Mouse (Mus musculus): ENCODE measurements around the gene Map3k13. TPM values are rescaled to one million over a fixed set of nuclear protein-coding genes. Genes with fewer than 3 reads are reported as not detected.

Map3k13 gene
- total and polyA plus RNA-seq, 3 experiments, result 0.62 to 0.97 (median 0.96) TPM

DNA sequence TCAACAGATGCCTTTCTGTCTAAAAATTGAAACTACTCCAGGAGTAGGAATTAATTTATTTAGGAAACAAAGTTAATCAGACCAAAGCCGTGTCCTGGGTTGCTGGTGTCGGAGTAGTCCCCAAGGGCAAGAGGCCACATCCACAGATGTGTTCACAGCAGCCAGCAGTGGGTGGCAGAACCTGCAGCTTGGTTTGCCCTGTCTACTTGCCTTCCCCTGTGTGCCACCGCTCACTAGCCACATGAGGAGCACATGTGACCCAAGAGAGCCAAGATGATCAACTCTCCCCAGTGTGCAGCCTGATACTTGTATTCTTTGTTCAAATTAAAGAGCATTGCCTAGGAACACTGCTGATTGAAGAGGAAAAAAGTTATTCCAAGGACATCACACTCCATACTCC lies 54.3 kb downstream of the Map3k13 start:
- Histone ChIP-seq H3K4me3 (no peak overlapping the region), H3K4me1 (ENCODE audit: control insufficient read depth, insufficient read depth, low read length) (peaks cover 1% of the 10 kb centered on the region; the same call in 1 of the 2 replicates), H3K9ac (ENCODE audit: low read depth, low read length) (no peak overlapping the region), H3K27ac (no peak overlapping the region), H3K79me2 (replicated peaks; ENCODE audit: control insufficient read depth, insufficient read depth, low read length) (no peaks in the 10 kb centered on the region), H3K27me3 (ENCODE audit: control insufficient read depth, insufficient read depth, low read length) (no peaks in the 10 kb centered on the region), H3K36me3 (ENCODE audit: control insufficient read depth, insufficient read depth, low read length) (no peaks in the 10 kb centered on the region)
- DNase-seq, result no peak
- TF ChIP-seq POLR2A (IDR thresholded peaks at IDR 0.05; ENCODE audit: insufficient read depth, low read depth, low read length) (no peak), EP300 (IDR thresholded peaks at IDR 0.05; ENCODE audit: insufficient read depth, low read depth, low read length) (no peak), CTCF (IDR thresholded peaks at IDR 0.05) (no peak)
- WGBS, result 73% methylated on average over 3 of the region's 3 CpGs
- intact Hi-C loops (cut with DNase I), result no loop called here

- Histone ChIP-seq H3K27me3 (ENCODE audit: control insufficient read depth, insufficient read depth, low read length) (no peaks in the 10 kb centered on the region), H3K79me2 (replicated peaks; ENCODE audit: control insufficient read depth, insufficient read depth, low read length) (no peaks in the 10 kb centered on the region), H3K36me3 (ENCODE audit: control insufficient read depth, insufficient read depth, low read length) (no peaks in the 10 kb centered on the region), H3K27ac (no peak overlapping the region), H3K4me3 (no peak overlapping the region), H3K9ac (ENCODE audit: low read depth, low read length) (no peak overlapping the region), H3K4me1 (ENCODE audit: control insufficient read depth, insufficient read depth, low read length) (peaks cover 1% of the 10 kb centered on the region; the same call in 1 of the 2 replicates)
- TF ChIP-seq CTCF (IDR thresholded peaks at IDR 0.05) (no peak), POLR2A (IDR thresholded peaks at IDR 0.05; ENCODE audit: insufficient read depth, low read depth, low read length) (no peak), EP300 (IDR thresholded peaks at IDR 0.05; ENCODE audit: insufficient read depth, low read depth, low read length) (no peak)
- 80% methylated on average over 4 of the region's 4 CpGs for WGBS
- DNase-seq, result no peak
- intact Hi-C loops (cut with DNase I), result no loop called here
Measured at GRCm38 (mm10) chr16:21848847-21849246, 54.7 kb downstream of the Map3k13 start.

DNA sequence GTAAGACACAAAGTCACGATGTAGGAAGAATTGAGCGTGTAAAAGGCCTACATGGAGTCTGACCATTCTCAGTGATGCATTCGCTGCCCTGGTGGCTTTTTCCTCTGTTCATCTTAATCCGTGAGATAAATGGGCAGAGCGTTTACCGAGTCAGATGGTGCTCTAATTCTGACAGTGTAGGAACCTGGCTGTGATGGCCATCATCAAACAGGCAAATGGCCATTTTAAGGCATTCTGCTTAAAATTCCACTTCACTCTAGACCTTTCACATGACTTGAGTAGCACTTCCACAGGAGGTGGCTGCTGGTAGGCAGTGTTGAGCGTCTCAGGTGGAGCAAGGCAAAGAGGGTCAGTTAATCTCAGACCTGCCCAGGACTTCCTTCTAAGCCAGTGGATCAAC lies 58.2 kb downstream of the Map3k13 start:
- H3K79me2 ChIP-seq (replicated peaks; ENCODE audit: control insufficient read depth, insufficient read depth, low read length), result no peaks in the 10 kb centered on the region
- TF ChIP-seq POLR2A (IDR thresholded peaks at IDR 0.05; ENCODE audit: insufficient read depth, low read depth, low read length) (no peak), CTCF (IDR thresholded peaks at IDR 0.05) (no peak), EP300 (IDR thresholded peaks at IDR 0.05; ENCODE audit: insufficient read depth, low read depth, low read length) (no peak)
- intact Hi-C loops (cut with DNase I), result no loop called here
- no peak overlapping the region for H3K27ac ChIP-seq
- H3K9ac ChIP-seq (ENCODE audit: low read depth, low read length), result no peak overlapping the region
- DNase-seq, result no peak
- H3K4me1 ChIP-seq (ENCODE audit: control insufficient read depth, insufficient read depth, low read length), result no peaks in the 10 kb centered on the region
- H3K4me3 ChIP-seq, result no peak overlapping the region
- H3K36me3 ChIP-seq (ENCODE audit: control insufficient read depth, insufficient read depth, low read length), result no peaks in the 10 kb centered on the region
- no peaks in the 10 kb centered on the region for H3K27me3 ChIP-seq (ENCODE audit: control insufficient read depth, insufficient read depth, low read length)
- WGBS, result 90% methylated on average over 7 of the region's 7 CpGs

- H3K27ac ChIP-seq, result no peak overlapping the region
- no peak for TF ChIP-seq POLR2A (IDR thresholded peaks at IDR 0.05; ENCODE audit: insufficient read depth, low read depth, low read length)
- TF ChIP-seq CTCF (IDR thresholded peaks at IDR 0.05), result no peak
- TF ChIP-seq EP300 (IDR thresholded peaks at IDR 0.05; ENCODE audit: insufficient read depth, low read depth, low read length), result no peak
- no peak for DNase-seq
- no peak overlapping the region for H3K9ac ChIP-seq (ENCODE audit: low read depth, low read length)
- no peaks in the 10 kb centered on the region for H3K36me3 ChIP-seq (ENCODE audit: control insufficient read depth, insufficient read depth, low read length)
- H3K79me2 ChIP-seq (replicated peaks; ENCODE audit: control insufficient read depth, insufficient read depth, low read length), result no peaks in the 10 kb centered on the region
- no peaks in the 10 kb centered on the region for H3K27me3 ChIP-seq (ENCODE audit: control insufficient read depth, insufficient read depth, low read length)
- H3K4me3 ChIP-seq, result no peak overlapping the region
- H3K4me1 ChIP-seq (ENCODE audit: control insufficient read depth, insufficient read depth, low read length), result no peaks in the 10 kb centered on the region
- intact Hi-C loops (cut with DNase I), result no loop called here
- WGBS, result 64% methylated on average over 7 of the region's 7 CpGs
Measured at GRCm38 (mm10) chr16:21853446-21853941, 59.3 kb downstream of the Map3k13 start.

DNA sequence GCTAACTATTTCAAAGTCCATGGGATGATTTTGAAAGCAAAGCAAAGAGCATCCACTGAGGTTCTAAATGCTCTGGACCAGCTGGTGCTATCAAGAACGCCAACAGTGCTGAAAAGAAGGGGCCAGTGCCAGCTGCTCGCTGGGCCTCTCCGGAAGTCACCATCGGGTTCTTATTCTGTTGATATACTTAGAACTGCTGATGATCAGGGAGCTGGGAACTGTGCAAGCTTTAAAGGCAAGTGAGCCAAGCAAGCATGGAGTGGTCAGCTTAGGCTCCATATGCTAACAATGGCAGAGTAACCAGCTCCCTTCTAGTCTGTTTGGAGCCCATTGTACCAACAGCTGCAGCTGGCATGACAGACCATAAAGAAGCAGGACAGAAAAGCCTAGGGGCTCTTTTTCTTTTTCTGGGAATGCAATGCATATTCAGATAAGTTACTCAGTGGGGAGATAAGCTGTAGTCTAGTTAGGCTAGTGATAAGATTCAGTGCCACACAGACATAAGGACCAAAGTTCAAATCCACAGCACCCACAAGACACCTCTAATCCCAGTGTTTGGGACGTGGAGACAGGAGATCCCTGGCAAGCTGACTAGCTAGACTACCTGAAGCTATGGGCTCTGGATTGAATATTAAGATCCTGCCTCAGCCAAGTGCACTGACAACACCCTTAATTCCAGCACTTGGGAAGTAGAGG lies 60.6 kb downstream of the Map3k13 start:
- Histone ChIP-seq H3K4me3 (no peak overlapping the region), H3K9ac (ENCODE audit: low read depth, low read length) (no peak overlapping the region), H3K27ac (no peak overlapping the region), H3K36me3 (ENCODE audit: control insufficient read depth, insufficient read depth, low read length) (no peaks in the 10 kb centered on the region), H3K4me1 (ENCODE audit: control insufficient read depth, insufficient read depth, low read length) (no peaks in the 10 kb centered on the region), H3K79me2 (replicated peaks; ENCODE audit: control insufficient read depth, insufficient read depth, low read length) (no peaks in the 10 kb centered on the region), H3K27me3 (ENCODE audit: control insufficient read depth, insufficient read depth, low read length) (no peaks in the 10 kb centered on the region)
- no peak for TF ChIP-seq CTCF (IDR thresholded peaks at IDR 0.05)
- no peak for TF ChIP-seq EP300 (IDR thresholded peaks at IDR 0.05; ENCODE audit: insufficient read depth, low read depth, low read length)
- no peak for TF ChIP-seq POLR2A (IDR thresholded peaks at IDR 0.05; ENCODE audit: insufficient read depth, low read depth, low read length)
- intact Hi-C loops (cut with DNase I), result no loop called here
- WGBS, result 66% methylated on average over 5 of the region's 5 CpGs
- DNase-seq, result no peak

- H3K4me3 ChIP-seq, result no peak overlapping the region
- TF ChIP-seq CTCF (IDR thresholded peaks at IDR 0.05) (no peak), EP300 (IDR thresholded peaks at IDR 0.05; ENCODE audit: insufficient read depth, low read depth, low read length) (no peak), POLR2A (IDR thresholded peaks at IDR 0.05; ENCODE audit: insufficient read depth, low read depth, low read length) (no peak)
- no peaks in the 10 kb centered on the region for H3K79me2 ChIP-seq (replicated peaks; ENCODE audit: control insufficient read depth, insufficient read depth, low read length)
- H3K9ac ChIP-seq (ENCODE audit: low read depth, low read length), result no peak overlapping the region
- DNase-seq, result no peak
- 90% methylated on average over 5 of the region's 5 CpGs for WGBS
- H3K36me3 ChIP-seq (ENCODE audit: control insufficient read depth, insufficient read depth, low read length), result no peaks in the 10 kb centered on the region
- intact Hi-C loops (cut with DNase I), result no loop called here
- H3K27me3 ChIP-seq (ENCODE audit: control insufficient read depth, insufficient read depth, low read length), result no peaks in the 10 kb centered on the region
- no peaks in the 10 kb centered on the region for H3K4me1 ChIP-seq (ENCODE audit: control insufficient read depth, insufficient read depth, low read length)
- no peak overlapping the region for H3K27ac ChIP-seq
Measured at GRCm38 (mm10) chr16:21856134-21856533, 62.0 kb downstream of the Map3k13 start.
